Mouse (Mus musculus): ENCODE results near the gene Khdc4. TPM values are rescaled to one million over a fixed set of nuclear protein-coding genes. Genes with fewer than 3 reads are reported as not detected.

Khdc4 gene
- total RNA-seq, 1 experiment, result 85.5 TPM

DNA sequence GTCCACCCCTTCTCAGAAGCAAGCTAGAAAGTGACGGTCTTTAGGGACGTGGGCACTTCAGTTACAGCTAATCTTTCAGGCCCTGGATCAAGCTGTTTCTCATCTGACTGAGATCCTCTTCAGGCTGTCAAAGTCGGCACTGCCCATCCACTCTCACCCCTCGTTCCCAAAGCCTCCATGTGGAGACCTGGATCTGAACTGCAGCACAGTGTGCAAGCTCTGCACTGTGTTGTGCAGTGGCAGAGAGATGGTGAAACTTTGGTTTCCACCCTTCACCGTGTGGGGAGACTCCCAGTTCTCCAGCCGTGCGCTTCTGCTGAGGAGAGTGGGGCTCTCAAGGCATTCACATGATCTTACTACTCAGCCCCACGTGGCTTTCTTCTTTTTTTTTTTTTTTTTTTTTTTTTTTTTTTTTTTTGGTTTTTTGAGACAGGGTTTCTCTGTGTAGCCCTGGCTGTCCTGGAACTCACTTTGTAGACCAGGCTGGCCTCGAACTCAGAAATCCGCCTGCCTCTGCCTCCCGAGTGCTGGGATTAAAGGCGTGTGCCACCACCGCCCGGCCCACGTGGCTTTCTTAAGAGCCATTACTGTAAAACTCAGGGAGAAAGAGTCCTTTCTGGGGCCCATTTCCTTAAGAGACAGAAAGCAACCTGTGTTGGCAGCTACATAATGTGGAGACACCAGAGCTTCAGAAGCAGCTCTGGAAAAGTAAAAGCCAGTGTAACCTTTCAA lies 60.7 kb downstream of the Khdc4 start:
- peaks cover 0 to 2% of the 10 kb centered on the region in 2 experiments; a peak in 1 of 4 replicates for H3K4me1 ChIP-seq (ENCODE audit: control insufficient read depth in 2 of 2, insufficient read depth in 2 of 2, low read length in 2 of 2, poor library complexity in 1 of 2)
- DNase-seq (ENCODE audit: low read depth, low spot score), result no peak
- no peak overlapping the region for H3K4me3 ChIP-seq (ENCODE audit: insufficient read depth in 1 of 2, low read depth in 1 of 2, low read length in 2 of 2, poor library complexity in 1 of 2, severe bottlenecking in 1 of 2)
- no peaks in the 10 kb centered on the region for H3K9me3 ChIP-seq (ENCODE audit: control insufficient read depth, insufficient read depth, low read depth, low read length)
- TF ChIP-seq MAFK (IDR thresholded peaks at IDR 0.05; ENCODE audit: insufficient read depth, low read depth, low read length) (no peak), ZNF384 (IDR thresholded peaks at IDR 0.05; ENCODE audit: low read depth, low read length) (peak; percentile 79)
- 0 out of 2 replicates have a peak, but pooled peaks cover 2% of the 10 kb centered on the region for H3K36me3 ChIP-seq (ENCODE audit: control insufficient read depth, insufficient read depth, low read length, poor library complexity, severe bottlenecking)
- no peak overlapping the region for H3K9ac ChIP-seq (ENCODE audit: insufficient read depth, low read depth, low read length, poor library complexity, severe bottlenecking)
- in situ Hi-C loops (cut with MboI; ENCODE audit: low sequenced_read_pairs in 2 of 2, unreplicated experiment in 2 of 2), result no loop called here
- no peak overlapping the region for H3K27ac ChIP-seq (ENCODE audit: insufficient read depth, low read depth, low read length, poor library complexity, severe bottlenecking)

DNA sequence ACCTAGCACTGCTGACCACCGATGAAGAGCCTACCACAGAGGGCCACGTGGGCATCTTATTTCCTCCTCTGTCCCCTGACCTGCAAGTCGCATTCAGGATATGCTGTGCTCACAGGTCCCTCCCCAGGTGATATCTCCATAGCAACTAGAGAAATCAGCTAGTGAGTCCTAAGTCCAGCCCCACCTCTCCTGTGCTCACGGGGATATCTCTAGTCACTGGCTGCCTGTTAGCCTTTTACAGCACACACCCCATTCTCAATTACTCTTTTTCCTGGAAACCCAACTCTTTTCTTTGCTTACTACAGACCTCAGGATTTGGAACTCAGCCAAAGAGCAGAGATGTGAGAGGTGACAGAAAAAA lies 61.2 kb downstream of the Khdc4 start:
- TF ChIP-seq CHD2 (IDR thresholded peaks at IDR 0.05; ENCODE audit: low read depth, low read length), result no peak
- TF ChIP-seq ZC3H11A (IDR thresholded peaks at IDR 0.05; ENCODE audit: borderline replicate concordance, low read depth, low read length), result no peak
- no peak for TF ChIP-seq ZNF384 (IDR thresholded peaks at IDR 0.05; ENCODE audit: low read depth, low read length)
- TF ChIP-seq HCFC1 (IDR thresholded peaks at IDR 0.05; ENCODE audit: borderline replicate concordance, insufficient read depth, low read length), result no peak
- TF ChIP-seq MAFK (IDR thresholded peaks at IDR 0.05; ENCODE audit: insufficient read depth, low read depth, low read length), result no peak
- in situ Hi-C loops (cut with MboI; ENCODE audit: low sequenced_read_pairs in 2 of 2, unreplicated experiment in 2 of 2), result no loop called here
- Histone ChIP-seq H3K4me3 (ENCODE audit: insufficient read depth in 1 of 2, low read depth in 1 of 2, low read length in 2 of 2, poor library complexity in 1 of 2, severe bottlenecking in 1 of 2) (no peak overlapping the region), H3K9me3 (ENCODE audit: control insufficient read depth, insufficient read depth, low read depth, low read length) (no peaks in the 10 kb centered on the region), H3K27ac (ENCODE audit: insufficient read depth, low read depth, low read length, poor library complexity, severe bottlenecking) (no peak overlapping the region), H3K9ac (ENCODE audit: insufficient read depth, low read depth, low read length, poor library complexity, severe bottlenecking) (no peak overlapping the region), H3K4me1 (ENCODE audit: control insufficient read depth in 2 of 2, insufficient read depth in 2 of 2, low read length in 2 of 2, poor library complexity in 1 of 2) (peaks cover 0 to 2% of the 10 kb centered on the region in 2 experiments; a peak in 1 of 4 replicates), H3K36me3 (ENCODE audit: control insufficient read depth, insufficient read depth, low read length, poor library complexity, severe bottlenecking) (0 out of 2 replicates have a peak, but pooled peaks cover 2% of the 10 kb centered on the region)
- no peak for DNase-seq (ENCODE audit: low read depth, low spot score)

DNA sequence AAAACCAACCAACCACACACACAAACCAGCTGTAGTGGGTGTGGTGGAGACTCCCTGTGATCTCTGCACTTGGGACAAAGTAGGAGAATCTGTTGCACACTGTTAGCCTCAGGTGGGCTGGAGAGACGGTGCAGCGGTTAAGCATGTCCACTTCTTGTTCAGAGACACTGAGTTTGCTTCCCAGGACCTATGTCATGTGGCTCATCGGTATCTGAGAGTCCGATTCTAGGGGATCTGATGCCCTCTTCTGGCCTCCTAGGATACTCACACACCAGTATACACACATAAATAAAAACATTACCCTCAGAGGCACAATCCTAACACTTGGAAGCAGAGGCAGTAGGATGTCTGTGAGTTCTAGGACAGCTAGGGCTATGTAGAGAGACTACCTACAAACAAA lies 68.7 kb downstream of the Khdc4 start:
- DNase-seq (ENCODE audit: low read depth, low spot score), result no peak
- in situ Hi-C loops (cut with MboI; ENCODE audit: low sequenced_read_pairs in 2 of 2, unreplicated experiment in 2 of 2), result no loop called here
- Histone ChIP-seq H3K4me3 (ENCODE audit: insufficient read depth in 1 of 2, low read depth in 1 of 2, low read length in 2 of 2, poor library complexity in 1 of 2, severe bottlenecking in 1 of 2) (no peak overlapping the region), H3K4me1 (ENCODE audit: control insufficient read depth in 2 of 2, insufficient read depth in 2 of 2, low read length in 2 of 2, poor library complexity in 1 of 2) (peaks cover 2 to 3% of the 10 kb centered on the region in 2 experiments; a peak in 2 of 4 replicates), H3K27ac (ENCODE audit: insufficient read depth, low read depth, low read length, poor library complexity, severe bottlenecking) (no peak overlapping the region), H3K36me3 (ENCODE audit: control insufficient read depth, insufficient read depth, low read length, poor library complexity, severe bottlenecking) (no peaks in the 10 kb centered on the region), H3K9me3 (ENCODE audit: control insufficient read depth, insufficient read depth, low read depth, low read length) (no peaks in the 10 kb centered on the region), H3K9ac (ENCODE audit: insufficient read depth, low read depth, low read length, poor library complexity, severe bottlenecking) (no peak overlapping the region)
- TF ChIP-seq MAFK (IDR thresholded peaks at IDR 0.05; ENCODE audit: insufficient read depth, low read depth, low read length) (no peak), ZC3H11A (IDR thresholded peaks at IDR 0.05; ENCODE audit: borderline replicate concordance, low read depth, low read length) (no peak; the same call in 1 of the 2 replicates), HCFC1 (IDR thresholded peaks at IDR 0.05; ENCODE audit: borderline replicate concordance, insufficient read depth, low read length) (no peak), ZNF384 (IDR thresholded peaks at IDR 0.05; ENCODE audit: low read depth, low read length) (no peak)

- TF ChIP-seq CHD2 (IDR thresholded peaks at IDR 0.05; ENCODE audit: low read depth, low read length), result no peak
- no peak for TF ChIP-seq MAFK (IDR thresholded peaks at IDR 0.05; ENCODE audit: insufficient read depth, low read depth, low read length)
- TF ChIP-seq ZC3H11A (IDR thresholded peaks at IDR 0.05; ENCODE audit: borderline replicate concordance, low read depth, low read length), result no peak
- no peak for TF ChIP-seq ZNF384 (IDR thresholded peaks at IDR 0.05; ENCODE audit: low read depth, low read length)
- no peak for TF ChIP-seq HCFC1 (IDR thresholded peaks at IDR 0.05; ENCODE audit: borderline replicate concordance, insufficient read depth, low read length)
- H3K9me3 ChIP-seq (ENCODE audit: control insufficient read depth, insufficient read depth, low read depth, low read length), result no peaks in the 10 kb centered on the region
- DNase-seq (ENCODE audit: low read depth, low spot score), result no peak
- no peak overlapping the region for H3K4me3 ChIP-seq (ENCODE audit: insufficient read depth in 1 of 2, low read depth in 1 of 2, low read length in 2 of 2, poor library complexity in 1 of 2, severe bottlenecking in 1 of 2)
- in situ Hi-C loops (cut with MboI; ENCODE audit: low sequenced_read_pairs in 2 of 2, unreplicated experiment in 2 of 2), result no loop called here
- no peak overlapping the region for H3K9ac ChIP-seq (ENCODE audit: insufficient read depth, low read depth, low read length, poor library complexity, severe bottlenecking)
- no peaks in the 10 kb centered on the region for H3K36me3 ChIP-seq (ENCODE audit: control insufficient read depth, insufficient read depth, low read length, poor library complexity, severe bottlenecking)
- no peak overlapping the region; the same call in 1 of the 2 replicates for H3K27ac ChIP-seq (ENCODE audit: insufficient read depth, low read depth, low read length, poor library complexity, severe bottlenecking)
- H3K4me1 ChIP-seq (ENCODE audit: control insufficient read depth in 2 of 2, insufficient read depth in 2 of 2, low read length in 2 of 2, poor library complexity in 1 of 2), result peaks cover 2 to 3% of the 10 kb centered on the region in 2 experiments; a peak in 2 of 4 replicates
Observed at GRCm38 (mm10) chr3:88755541-88755940, 69.9 kb downstream of the Khdc4 start.

All from ES-E14 (cell line).